Mouse (Mus musculus) forebrain, embryonic 12.5 days (tissue): Measurements from ENCODE around the gene Tcf15. TPM values are rescaled to one million over a fixed set of nuclear protein-coding genes. Genes with fewer than 3 reads are reported as not detected.

ENCODE experiments used
- ATAC-seq: fragments of 200-750 bp; cut with Nextera tagmentation; 2 replicates; pipeline ENCODE4 v1.8.0; 2017; ENCODE audit warnings: moderate TSS enrichment; ENCODE audit not compliant: low FRiP score
- H3K27ac ChIP-seq: fragments of 300-500 bp; sonication (generic); 2 replicates; pipeline ENCODE4 v1.5.1; 2016; ENCODE audit warnings: mild to moderate bottlenecking
- H3K27me3 ChIP-seq: fragments of 300-500 bp; sonication (generic); 2 replicates; pipeline ENCODE4 v1.6.1; 2016; ENCODE audit warnings: mild to moderate bottlenecking
- H3K36me3 ChIP-seq: fragments of 300-500 bp; sonication (generic); replicated peaks from 2 replicates; pipeline ENCODE4 v1.6.1; 2016; ENCODE audit warnings: mild to moderate bottlenecking
- H3K4me1 ChIP-seq: fragments of 300-500 bp; sonication (generic); 2 replicates; pipeline ENCODE4 v1.6.1; 2016
- H3K4me2 ChIP-seq: fragments of 300-500 bp; sonication (generic); 2 replicates; pipeline ENCODE4 v1.6.1; 2016; ENCODE audit warnings: mild to moderate bottlenecking, moderate library complexity
- H3K4me3 ChIP-seq: fragments of 300-500 bp; sonication (generic); replicated peaks from 2 replicates; pipeline ENCODE4 v1.5.1; 2016; ENCODE audit warnings: mild to moderate bottlenecking
- H3K9ac ChIP-seq: fragments of 300-500 bp; sonication (generic); 2 replicates; pipeline ENCODE4 v1.6.1; 2016; ENCODE audit warnings: mild to moderate bottlenecking
- H3K9me3 ChIP-seq: fragments of 300-500 bp; sonication (generic); 2 replicates; pipeline ENCODE4 v1.6.1; 2016
- WGBS: fragments of 180-500 bp; shearing (Covaris S2); methylation state at CpG from one replicate; pipeline ENCODE4 v1.1.7; 2016; 5-methylcytosine and 5-hydroxymethylcytosine counted together
- polyA plus RNA-seq: library from polyadenylated mRNA; unstranded; fragments of >200 nt; fragmentation: Nextera tagmentation; extraction: Ambion mirVana; gene quantifications from 2 replicates; pipeline ENCODE4 v1.2.1, GENCODE M21; 2016

The Tcf15 gene
- polyA plus RNA-seq, 1 experiment from 2014 or later: 3.0 TPM

DNA sequence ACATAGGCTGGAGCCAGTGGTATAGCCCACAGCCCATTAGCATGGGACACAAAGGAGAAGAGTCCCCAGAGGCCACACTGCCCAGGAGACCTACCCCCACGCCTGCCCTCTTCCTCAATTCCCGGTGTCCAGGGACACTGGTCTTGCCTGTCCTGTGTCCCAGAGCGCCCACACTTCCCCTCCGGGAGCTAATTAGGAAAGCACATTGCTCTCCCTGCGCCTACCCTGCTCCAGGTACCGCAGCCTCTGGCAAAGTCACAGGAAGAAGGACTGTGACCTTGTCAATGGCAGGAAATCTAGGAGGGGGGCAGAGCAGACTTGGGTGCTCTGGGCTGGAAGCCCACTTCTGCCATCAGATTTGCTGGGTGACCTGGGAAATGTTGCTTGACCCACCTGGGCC lies 7.0 kb downstream of the Tcf15 start:
- Histone ChIP-seq H3K9me3 (no peaks in the 10 kb centered on the region), H3K4me3 (no peak overlapping the region), H3K27me3 (peaks cover 29% of the 10 kb centered on the region), H3K4me2 (no peak overlapping the region), H3K9ac (no peak overlapping the region), H3K27ac (no peak overlapping the region), H3K4me1 (peaks cover 9% of the 10 kb centered on the region), H3K36me3 (no peaks in the 10 kb centered on the region)
- no peak for ATAC-seq
- 65% methylated on average over 6 of the region's 6 CpGs for WGBS

DNA sequence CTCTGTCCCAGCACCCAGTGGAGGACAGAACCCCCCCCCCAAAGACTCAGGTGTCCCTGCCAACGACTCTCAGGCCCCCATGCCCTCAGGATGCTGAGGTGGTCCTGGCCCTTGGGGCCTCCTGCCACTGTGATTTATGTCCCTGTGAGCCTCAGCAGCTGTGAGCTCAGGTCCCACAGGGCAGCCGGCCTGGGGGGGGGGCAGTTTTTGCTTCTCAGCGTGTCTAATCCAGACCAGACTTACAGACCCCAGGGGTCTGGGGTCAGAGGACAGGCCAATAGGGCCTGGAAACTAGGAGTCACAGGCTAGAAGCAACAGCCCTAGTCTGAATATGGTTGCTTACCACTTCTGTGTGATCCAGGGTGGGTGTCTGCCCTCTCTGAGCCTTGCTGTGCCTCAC lies 10.0 kb downstream of the Tcf15 start:
- H3K27ac ChIP-seq: no peak overlapping the region
- ATAC-seq: no peak
- 45% methylated on average over 3 of the region's 3 CpGs for WGBS
- no peaks in the 10 kb centered on the region for H3K9me3 ChIP-seq
- no peak overlapping the region for H3K4me3 ChIP-seq
- no peak overlapping the region for H3K4me2 ChIP-seq
- H3K4me1 ChIP-seq: peaks cover 14% of the 10 kb centered on the region
- no peaks in the 10 kb centered on the region for H3K36me3 ChIP-seq
- H3K9ac ChIP-seq: no peak overlapping the region
- peaks cover 4% of the 10 kb centered on the region; the same call in 1 of the 2 replicates for H3K27me3 ChIP-seq

DNA sequence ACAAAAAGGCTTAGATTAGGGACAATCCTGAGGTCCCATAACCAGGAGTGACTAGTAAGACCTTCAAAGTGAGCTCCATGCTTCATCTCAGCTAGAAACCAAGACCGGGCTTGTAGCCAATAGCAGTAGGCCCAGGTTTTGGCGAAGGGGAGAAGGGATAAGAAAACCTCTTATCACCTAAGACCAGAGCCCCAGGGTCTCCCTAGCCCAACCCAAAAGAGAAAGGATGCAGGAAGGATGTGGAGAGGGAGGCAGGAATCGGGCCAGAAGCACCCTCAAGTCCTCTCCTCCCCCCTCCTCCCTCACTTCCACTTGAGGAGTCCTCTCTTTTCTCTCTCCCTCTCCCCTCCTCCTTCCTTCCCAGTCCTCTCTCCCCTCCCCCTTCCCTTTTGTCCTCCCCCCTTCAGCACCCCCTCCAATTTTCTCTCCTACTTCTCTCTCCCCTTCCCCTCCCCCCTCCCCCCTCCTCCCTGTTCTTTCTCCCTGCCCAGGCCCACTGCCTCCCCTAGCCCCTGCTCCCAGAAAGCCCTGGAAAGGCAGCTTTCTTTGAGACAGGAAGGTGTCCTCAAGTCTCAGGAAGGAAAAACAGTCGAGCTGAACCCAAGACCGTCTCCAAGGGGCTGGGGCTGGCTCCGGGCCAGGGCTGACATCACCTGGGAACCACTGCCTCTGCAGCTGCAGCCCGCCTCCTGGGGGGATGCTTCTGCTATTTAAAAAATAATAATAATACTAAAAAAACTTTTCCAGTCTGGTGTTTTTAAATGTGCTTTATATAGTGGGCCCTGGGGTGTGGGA lies 12.2 kb downstream of the Tcf15 start:
- no peaks in the 10 kb centered on the region for H3K36me3 ChIP-seq
- H3K27ac ChIP-seq: peak overlapping the region; percentile 50; the same call in 1 of the 2 replicates
- H3K4me3 ChIP-seq: no peak overlapping the region
- H3K9ac ChIP-seq: no peak overlapping the region
- peak overlapping the region; percentile 8; the same call in 1 of the 2 replicates for H3K4me2 ChIP-seq
- peaks cover 6% of the 10 kb centered on the region for H3K4me1 ChIP-seq
- 43% methylated on average over 7 of the region's 7 CpGs for WGBS
- H3K27me3 ChIP-seq: no peaks in the 10 kb centered on the region; the same call in 1 of the 2 replicates
- ATAC-seq: peak; percentile 36; the same call in 1 of the 2 replicates
- 0 out of 2 replicates have a peak, but pooled peaks cover 2% of the 10 kb centered on the region for H3K9me3 ChIP-seq

DNA sequence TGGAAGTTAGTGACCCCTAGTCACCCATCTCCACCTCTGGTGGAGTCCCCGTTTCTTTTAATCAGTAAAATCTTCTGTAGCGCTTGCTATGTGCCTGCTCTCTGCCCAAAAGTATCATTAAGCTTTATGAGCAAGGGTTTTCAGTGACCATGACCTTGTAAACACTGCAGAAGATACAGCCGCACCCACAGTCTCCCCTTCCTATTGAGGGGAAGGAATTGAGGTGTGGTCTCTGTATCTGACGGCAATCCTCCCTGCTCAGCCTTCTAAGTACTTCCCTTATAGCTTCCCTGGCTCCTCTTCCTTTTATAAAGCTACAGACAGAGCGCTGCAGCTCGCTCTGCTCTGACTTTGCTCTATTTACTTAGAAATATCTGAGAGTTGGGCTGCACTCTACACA lies 13.1 kb downstream of the Tcf15 start:
- H3K4me2 ChIP-seq: no peak overlapping the region
- H3K4me3 ChIP-seq: no peak overlapping the region
- no peaks in the 10 kb centered on the region for H3K36me3 ChIP-seq
- 86% methylated on average over 6 of the region's 6 CpGs for WGBS
- ATAC-seq: no peak
- peaks cover 6% of the 10 kb centered on the region for H3K4me1 ChIP-seq
- no peaks in the 10 kb centered on the region for H3K27me3 ChIP-seq
- H3K27ac ChIP-seq: no peak overlapping the region
- H3K9me3 ChIP-seq: 0 out of 2 replicates have a peak, but pooled peaks cover 2% of the 10 kb centered on the region
- no peak overlapping the region for H3K9ac ChIP-seq

DNA sequence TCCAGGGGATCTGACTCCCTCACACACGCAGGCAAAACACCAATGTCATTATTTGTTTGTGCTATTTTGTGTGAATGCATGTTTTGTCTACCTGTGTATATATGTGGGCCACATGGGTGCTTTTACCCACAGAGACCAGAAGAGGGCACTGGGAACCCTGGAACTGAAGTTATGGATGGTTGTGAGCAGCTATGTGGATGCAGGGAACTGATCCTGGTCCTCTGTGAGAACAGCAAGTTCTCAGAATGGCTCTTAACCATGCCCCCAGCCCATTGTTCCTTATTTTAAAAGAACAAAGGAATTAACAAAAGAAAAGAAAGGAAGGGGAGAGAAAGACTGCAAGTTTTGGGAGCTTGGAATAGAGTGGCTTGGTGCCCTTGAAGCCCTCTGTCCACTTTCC lies 16.1 kb downstream of the Tcf15 start:
- WGBS: 95% methylated on average over 1 of the region's 1 CpGs

DNA sequence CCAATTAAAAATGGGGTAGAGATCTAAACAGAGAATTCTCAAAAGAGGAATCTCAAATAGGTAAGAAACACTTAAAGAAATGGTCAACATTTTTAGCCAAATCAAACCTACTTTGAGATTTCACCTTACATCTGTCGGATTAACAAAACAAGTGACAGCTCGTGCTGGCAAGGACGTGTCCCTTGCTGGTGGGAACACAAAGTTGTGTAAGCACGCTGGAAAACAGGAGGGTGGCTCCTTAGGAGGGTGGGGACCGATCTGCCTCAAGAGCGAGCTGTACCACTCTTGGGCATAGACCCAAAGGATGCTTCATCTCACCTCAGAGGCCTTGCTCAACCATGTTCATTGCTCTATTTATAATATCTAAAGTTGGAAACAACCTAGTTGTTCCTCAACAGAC lies 22.9 kb downstream of the Tcf15 start:
- H3K4me3 ChIP-seq: no peak overlapping the region
- H3K4me2 ChIP-seq: no peak overlapping the region
- H3K9ac ChIP-seq: no peak overlapping the region
- WGBS: 87% methylated on average over 6 of the region's 6 CpGs
- no peak overlapping the region for H3K27ac ChIP-seq
- no peaks in the 10 kb centered on the region for H3K27me3 ChIP-seq
- no peak for ATAC-seq
- H3K36me3 ChIP-seq: no peaks in the 10 kb centered on the region
- H3K4me1 ChIP-seq: peaks cover 7% of the 10 kb centered on the region
- H3K9me3 ChIP-seq: no peaks in the 10 kb centered on the region

More for the DNA sequence above, 16.1 kb downstream of the Tcf15 start:
- H3K27me3 ChIP-seq: no peaks in the 10 kb centered on the region
- no peak overlapping the region for H3K4me2 ChIP-seq
- no peak overlapping the region for H3K4me3 ChIP-seq
- no peak overlapping the region for H3K9ac ChIP-seq
- no peaks in the 10 kb centered on the region for H3K36me3 ChIP-seq
- 0 out of 2 replicates have a peak, but pooled peaks cover 2% of the 10 kb centered on the region for H3K9me3 ChIP-seq
- no peak for ATAC-seq
- H3K27ac ChIP-seq: no peak overlapping the region
- H3K4me1 ChIP-seq: peaks cover 6% of the 10 kb centered on the region

DNA sequence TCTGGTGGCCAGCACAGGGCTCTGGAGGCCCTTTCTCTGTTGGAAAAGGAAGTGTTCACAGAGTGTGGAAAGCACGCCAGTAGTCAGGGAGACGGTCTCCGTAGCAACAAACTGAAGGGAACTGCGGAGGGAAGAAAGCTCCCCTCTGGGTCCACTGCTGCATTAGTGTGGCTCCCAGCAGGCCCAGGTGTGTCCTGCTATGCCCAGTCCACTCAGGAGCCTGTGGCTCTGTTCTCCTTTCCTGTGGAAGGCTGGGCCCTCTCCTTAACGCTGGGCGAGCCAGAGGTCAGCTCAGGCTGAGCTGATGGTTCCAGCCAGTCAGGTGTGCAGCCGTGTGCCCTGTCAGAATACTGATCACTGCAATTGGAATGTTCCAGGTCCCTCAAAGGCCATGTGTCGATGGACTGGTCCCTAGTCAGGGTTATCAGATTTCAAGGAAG lies 24.5 kb downstream of the Tcf15 start:
- H3K4me2 ChIP-seq: no peak overlapping the region
- H3K27me3 ChIP-seq: no peaks in the 10 kb centered on the region
- H3K4me1 ChIP-seq: peaks cover 7% of the 10 kb centered on the region
- H3K9me3 ChIP-seq: no peaks in the 10 kb centered on the region
- H3K36me3 ChIP-seq: no peaks in the 10 kb centered on the region
- 39% methylated on average over 8 of the region's 8 CpGs for WGBS
- peak; percentile 69; the same call in 1 of the 2 replicates for ATAC-seq
- H3K9ac ChIP-seq: no peak overlapping the region
- H3K27ac ChIP-seq: peak overlapping the region; percentile 63; the same call in 1 of the 2 replicates
- no peak overlapping the region for H3K4me3 ChIP-seq

GRCm38 (mm10) chr2:152169377-152169776 lies 26.0 kb downstream of the Tcf15 start:
- no peak overlapping the region for H3K4me3 ChIP-seq
- H3K36me3 ChIP-seq: no peaks in the 10 kb centered on the region
- no peak overlapping the region for H3K27ac ChIP-seq
- H3K9me3 ChIP-seq: no peaks in the 10 kb centered on the region
- no peak overlapping the region for H3K9ac ChIP-seq
- H3K4me1 ChIP-seq: peaks cover 7% of the 10 kb centered on the region
- ATAC-seq: no peak
- 85% methylated on average over 1 of the region's 1 CpGs for WGBS
- H3K4me2 ChIP-seq: no peak overlapping the region
- H3K27me3 ChIP-seq: no peaks in the 10 kb centered on the region

- H3K4me1 ChIP-seq: peaks cover 6% of the 10 kb centered on the region
- 97% methylated on average over 3 of the region's 3 CpGs for WGBS
These were observed 31.5 kb downstream of the Tcf15 start for GRCm38 (mm10) chr2:152174861-152175260.

DNA sequence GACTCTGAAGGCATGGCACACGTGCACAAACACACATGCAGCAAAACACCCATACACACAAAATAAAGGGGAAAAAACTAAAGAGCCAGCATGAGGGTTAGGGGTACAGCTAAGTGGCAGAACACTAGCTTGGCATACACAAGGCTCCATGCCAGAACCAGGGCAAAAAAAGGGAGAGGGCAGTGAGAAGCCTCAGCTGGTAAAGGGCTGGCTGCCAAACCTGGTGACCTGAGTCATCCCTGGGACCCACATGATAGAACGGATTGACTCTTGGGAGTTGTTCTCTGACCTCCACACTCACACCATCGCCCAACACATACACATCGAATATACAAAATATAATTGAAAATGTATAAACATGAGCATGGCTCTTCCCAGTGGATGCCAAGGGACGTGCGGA lies 33.3 kb downstream of the Tcf15 start:
- Histone ChIP-seq H3K4me1 (peaks cover 6% of the 10 kb centered on the region), H3K4me3 (no peak overlapping the region), H3K36me3 (no peaks in the 10 kb centered on the region), H3K27me3 (0 out of 2 replicates have a peak, but pooled peaks cover 7% of the 10 kb centered on the region), H3K9me3 (no peaks in the 10 kb centered on the region; the same call in 1 of the 2 replicates), H3K27ac (no peak overlapping the region), H3K4me2 (no peak overlapping the region), H3K9ac (no peak overlapping the region)
- 81% methylated on average over 6 of the region's 6 CpGs for WGBS
- no peak for ATAC-seq

More at GRCm38 (mm10) chr2:152174861-152175260, 31.5 kb downstream of the Tcf15 start:
- Histone ChIP-seq H3K27ac (no peak overlapping the region), H3K9me3 (no peaks in the 10 kb centered on the region; the same call in 1 of the 2 replicates), H3K4me2 (no peak overlapping the region), H3K27me3 (0 out of 2 replicates have a peak, but pooled peaks cover 7% of the 10 kb centered on the region), H3K36me3 (no peaks in the 10 kb centered on the region), H3K4me3 (no peak overlapping the region), H3K9ac (no peak overlapping the region)
- no peak for ATAC-seq

DNA sequence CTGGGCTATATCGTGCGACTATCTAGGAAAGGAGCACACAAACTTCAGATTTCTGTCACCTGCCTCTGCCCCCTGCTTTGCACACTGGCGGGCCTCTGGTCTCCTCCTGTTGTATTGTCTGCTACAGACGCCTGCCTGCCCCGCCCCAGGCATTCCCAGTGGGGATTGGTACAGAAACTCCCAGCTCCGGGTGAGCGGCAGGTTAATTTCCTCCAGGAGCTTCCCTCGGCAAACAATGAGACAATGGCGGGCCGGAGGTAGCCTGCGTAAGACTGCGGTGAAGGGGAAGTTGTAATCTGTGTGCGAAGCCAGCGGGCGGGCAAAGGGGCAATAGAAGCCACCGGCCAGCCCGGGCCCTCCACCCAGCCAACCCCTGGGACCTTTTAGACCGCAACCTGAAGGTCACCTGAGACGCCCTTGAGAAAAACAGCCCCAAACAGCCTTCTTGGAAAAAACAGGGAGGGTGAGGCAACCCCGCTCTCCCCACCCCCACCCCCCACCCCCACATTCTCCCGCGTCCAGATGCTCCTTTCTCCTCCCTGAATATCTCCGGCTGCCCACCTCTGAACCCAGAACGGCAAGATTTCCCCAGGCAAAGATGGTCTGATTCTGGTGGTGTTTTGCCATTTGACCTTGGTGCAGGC lies 33.9 kb downstream of the Tcf15 start:
- H3K36me3 ChIP-seq: no peaks in the 10 kb centered on the region
- peak overlapping the region; percentile 15; the same call in 1 of the 2 replicates for H3K4me3 ChIP-seq
- H3K9ac ChIP-seq: no peak overlapping the region; the same call in 1 of the 2 replicates
- H3K27me3 ChIP-seq: 0 out of 2 replicates have a peak, but pooled peaks cover 7% of the 10 kb centered on the region
- no peak overlapping the region for H3K27ac ChIP-seq
- peak overlapping the region; percentile 41 for H3K4me2 ChIP-seq
- peaks cover 6% of the 10 kb centered on the region for H3K4me1 ChIP-seq
- no peaks in the 10 kb centered on the region; the same call in 1 of the 2 replicates for H3K9me3 ChIP-seq
- WGBS: 10% methylated on average over 24 of the region's 24 CpGs
- 0 out of 2 replicates have a peak, but pooled peaks have one; percentile 23 for ATAC-seq

GRCm38 (mm10) chr2:152177806-152178170 lies 34.4 kb downstream of the Tcf15 start:
- ATAC-seq: no peak
- WGBS: 74% methylated on average over 6 of the region's 6 CpGs
- no peaks in the 10 kb centered on the region; the same call in 1 of the 2 replicates for H3K9me3 ChIP-seq
- no peak overlapping the region for H3K27ac ChIP-seq
- H3K36me3 ChIP-seq: no peaks in the 10 kb centered on the region
- 0 out of 2 replicates have a peak, but pooled peaks cover 7% of the 10 kb centered on the region for H3K27me3 ChIP-seq
- no peak overlapping the region for H3K4me3 ChIP-seq
- peaks cover 6% of the 10 kb centered on the region for H3K4me1 ChIP-seq
- H3K4me2 ChIP-seq: no peak overlapping the region
- H3K9ac ChIP-seq: no peak overlapping the region
